7 mouse cellular contexts compared by ENCODE assay signal in genomic region chr5:115235786-115236263, GRCm38 (mm10). TPM values are rescaled to one million over a fixed set of nuclear protein-coding genes. Genes with fewer than 3 reads are reported as not detected.
DNase-seq lines count a peak whose midpoint lies in the region; ATAC-seq and TF ChIP-seq lines count a peak whose summit lies in the region.

Gene Pop5 (plus strand): TSS chr5:115235836.

- H3K9me3 ChIP-seq in embryonic facial prominence, embryonic 11.5 days (replicated peaks; ENCODE audit: control insufficient read depth, low read length) = no peaks in the 10 kb centered on the region
- no peaks in the 10 kb centered on the region for H3K9me3 ChIP-seq in limb, embryonic 12.5 days
- H3K9me3 ChIP-seq in midbrain, embryonic 15.5 days = no peaks in the 10 kb centered on the region

- H3K9ac ChIP-seq in embryonic facial prominence, embryonic 11.5 days (replicated peaks; ENCODE audit: low read length) = peak within 1 kb of the TSS; percentile 58
- peak within 1 kb of the TSS; percentile 61 for H3K9ac ChIP-seq in limb, embryonic 12.5 days (replicated peaks)
- H3K9ac ChIP-seq in midbrain, embryonic 15.5 days = peak within 1 kb of the TSS; percentile 60

- no peaks in the 10 kb centered on the region; the same call in 1 of the 2 replicates for H3K36me3 ChIP-seq in embryonic facial prominence, embryonic 11.5 days (replicated peaks; ENCODE audit: control insufficient read depth, insufficient read depth, low read depth, low read length)
- peaks cover 13% of the 10 kb centered on the region for H3K36me3 ChIP-seq in limb, embryonic 12.5 days
- peaks cover 9% of the 10 kb centered on the region for H3K36me3 ChIP-seq in midbrain, embryonic 15.5 days (replicated peaks)
- H3K36me3 ChIP-seq in spleen, adult 2 months (ENCODE audit: control insufficient read depth, insufficient read depth, low read length) = peaks cover 7% of the 10 kb centered on the region

- H3K4me2 ChIP-seq in embryonic facial prominence, embryonic 11.5 days (ENCODE audit: low read depth, low read length) = peak within 1 kb of the TSS; percentile 93
- peak within 1 kb of the TSS; percentile 89 for H3K4me2 ChIP-seq in limb, embryonic 12.5 days
- peak within 1 kb of the TSS; percentile 69 for H3K4me2 ChIP-seq in midbrain, embryonic 15.5 days

- no peaks in the 10 kb centered on the region; the same call in 1 of the 2 replicates for H3K4me1 ChIP-seq in embryonic facial prominence, embryonic 11.5 days (ENCODE audit: control insufficient read depth, insufficient read depth, low read length)
- peaks cover 28% of the 10 kb centered on the region for H3K4me1 ChIP-seq in limb, embryonic 12.5 days (replicated peaks)
- H3K4me1 ChIP-seq in midbrain, embryonic 15.5 days = peaks cover 22% of the 10 kb centered on the region
- H3K4me1 ChIP-seq in spleen, adult 2 months (ENCODE audit: control insufficient read depth, insufficient read depth, insufficient read length) = peaks cover 10% of the 10 kb centered on the region

- H3K27ac ChIP-seq in embryonic facial prominence, embryonic 11.5 days (replicated peaks; ENCODE audit: low read depth, low read length) = no peak within 1 kb of the TSS
- H3K27ac ChIP-seq in limb, embryonic 12.5 days = 0 out of 2 replicates have a peak within 1 kb of the TSS, but pooled peaks have one; percentile 41
- peak within 1 kb of the TSS; percentile 16 for H3K27ac ChIP-seq in midbrain, embryonic 15.5 days
- no peak within 1 kb of the TSS for H3K27ac ChIP-seq in spleen, adult 2 months (ENCODE audit: insufficient read depth, low read length)

- peak within 1 kb of the TSS; percentile 48 for H3K4me3 ChIP-seq in embryonic facial prominence, embryonic 11.5 days (ENCODE audit: low read depth, low read length)
- peak within 1 kb of the TSS; percentile 56 for H3K4me3 ChIP-seq in limb, embryonic 12.5 days (replicated peaks)
- H3K4me3 ChIP-seq in midbrain, embryonic 15.5 days = peak within 1 kb of the TSS; percentile 46
- peak within 1 kb of the TSS; percentile 53 for H3K4me3 ChIP-seq in spleen, adult 2 months (ENCODE audit: extremely low read depth, insufficient read depth, insufficient read length)

- H3K27me3 ChIP-seq in embryonic facial prominence, embryonic 11.5 days (ENCODE audit: control insufficient read depth, insufficient read depth, low read length) = peaks cover 3% of the 10 kb centered on the region
- H3K27me3 ChIP-seq in limb, embryonic 12.5 days = peaks cover 20% of the 10 kb centered on the region
- peaks cover 12% of the 10 kb centered on the region for H3K27me3 ChIP-seq in midbrain, embryonic 15.5 days (replicated peaks)
- peaks cover 8% of the 10 kb centered on the region for H3K27me3 ChIP-seq in spleen, adult 2 months (ENCODE audit: control insufficient read depth, insufficient read depth, low read length)

- peak; percentile 53 for ATAC-seq in embryonic facial prominence, embryonic 11.5 days (replicated peaks; ENCODE audit: insufficient number of reproducible peaks, low FRiP score, low TSS enrichment, low read depth)
- peak; percentile 34; the same call in 1 of the 2 replicates for ATAC-seq in limb, embryonic 12.5 days (ENCODE audit: insufficient number of reproducible peaks, insufficient read depth, low FRiP score, low TSS enrichment, low read depth)
- peak; percentile 69 for ATAC-seq in midbrain, embryonic 15.5 days (replicated peaks)

- WGBS in embryonic facial prominence, embryonic 11.5 days = under 1% methylated on average over 21 of the region's 21 CpGs
- WGBS in limb, embryonic 12.5 days = 1% methylated on average over 21 of the region's 21 CpGs
- 1% methylated on average over 21 of the region's 21 CpGs for WGBS in midbrain, embryonic 15.5 days
- 2% methylated on average over 21 of the region's 21 CpGs for WGBS in spleen, adult 2 months

- no peak for TF ChIP-seq POLR2A in spleen, adult 2 months (IDR thresholded peaks at IDR 0.05; ENCODE audit: low read depth, low read length)

- peak; percentile 96 for TF ChIP-seq CTCF in spleen, adult 2 months (IDR thresholded peaks at IDR 0.05; ENCODE audit: extremely low read depth, insufficient read depth, insufficient read length, insufficient replicate concordance)

- peak; percentile 94 for DNase-seq in adrenal gland, postnatal 14 days
- DNase-seq in embryonic facial prominence, embryonic 11.5 days (ENCODE audit: low spot score) = peak; percentile 93
- peak; percentile 97 for DNase-seq in heart, adult 11 months
- DNase-seq in kidney, adult 18-20 months = peak; percentile 92
- peak; percentile 59 to 84 for DNase-seq in spleen, adult 2 months (ENCODE audit: low read depth in 1 of 2, low spot score in 2 of 2)

RNA-seq across cellular contexts. Expression of gene Pop5, which starts in this region (rescaled TPM):
- total RNA-seq in adrenal gland, postnatal 14 days (2021) = 92.6 and 92.9 TPM in 2 replicates
- 101 and 108 TPM in 2 replicates for polyA plus RNA-seq in embryonic facial prominence, embryonic 11.5 days (2014; fragmentation: Nextera tagmentation; extraction: Ambion mirVana)
- polyA plus RNA-seq in limb, embryonic 12.5 days (2016; fragmentation: Nextera tagmentation; extraction: Ambion mirVana) = 93.9 and 104 TPM in 2 replicates
- 93.6 and 94.4 TPM in 2 replicates for polyA plus RNA-seq in midbrain, embryonic 15.5 days (2015; fragmentation: Nextera tagmentation; extraction: Ambion mirVana)
- polyA plus RNA-seq in spleen, adult 2 months (2012; rRNA removed) = 55.6 and 85.5 TPM in 2 replicates

Comparison
In these comparisons a context has a peak if more than half of its experiments do, and no peak if none do; other contexts are left out.
1. H3K27ac ChIP-seq: peak in limb, embryonic 12.5 days (single experiment) and midbrain, embryonic 15.5 days (single experiment); none in embryonic facial prominence, embryonic 11.5 days (single experiment) and spleen, adult 2 months (single experiment).
2. Peak in every context shown above with its lines, with median percentiles within 50 percentile points of each other: DNase-seq, ATAC-seq, H3K4me2 ChIP-seq, H3K4me3 ChIP-seq and H3K9ac ChIP-seq.